Mouse (Mus musculus) liver, adult (tissue): ENCODE measurements at regions not wholly inside any gene's neighbourhood (a gene's known extent, or its start where the extent isn't known, plus 50 kb on each side); places are given as distances from the start of the nearest gene placed in this dataset.

Experiments used
- GATA4 ChIP-seq: IDR thresholded peaks from 2 replicates; pipeline ENCODE4 v1.6.1; 2014; ENCODE audit warnings: mild to moderate bottlenecking, low read length; ENCODE audit not compliant: insufficient replicate concordance

DNA sequence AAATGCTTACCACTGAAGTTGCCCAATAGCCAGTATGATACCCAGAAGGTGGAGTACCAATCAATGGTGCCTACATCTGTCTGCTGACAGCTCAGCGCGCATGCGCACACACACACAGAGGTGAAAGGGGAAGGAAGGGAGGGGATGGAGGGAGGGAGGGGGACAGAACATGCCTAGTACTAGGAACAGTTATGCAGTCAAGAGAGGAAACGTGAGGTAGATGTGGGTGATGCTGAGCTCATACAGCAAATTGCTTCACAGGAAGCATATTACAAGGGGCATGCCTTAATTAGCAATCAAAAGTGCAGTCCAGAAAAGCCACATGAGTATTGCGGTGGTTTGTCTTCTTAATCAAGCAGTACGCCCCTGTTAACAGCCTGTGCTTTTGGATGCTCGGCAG lies 265.3 kb upstream of the Foxq1 start:
- no peak for TF ChIP-seq GATA4

DNA sequence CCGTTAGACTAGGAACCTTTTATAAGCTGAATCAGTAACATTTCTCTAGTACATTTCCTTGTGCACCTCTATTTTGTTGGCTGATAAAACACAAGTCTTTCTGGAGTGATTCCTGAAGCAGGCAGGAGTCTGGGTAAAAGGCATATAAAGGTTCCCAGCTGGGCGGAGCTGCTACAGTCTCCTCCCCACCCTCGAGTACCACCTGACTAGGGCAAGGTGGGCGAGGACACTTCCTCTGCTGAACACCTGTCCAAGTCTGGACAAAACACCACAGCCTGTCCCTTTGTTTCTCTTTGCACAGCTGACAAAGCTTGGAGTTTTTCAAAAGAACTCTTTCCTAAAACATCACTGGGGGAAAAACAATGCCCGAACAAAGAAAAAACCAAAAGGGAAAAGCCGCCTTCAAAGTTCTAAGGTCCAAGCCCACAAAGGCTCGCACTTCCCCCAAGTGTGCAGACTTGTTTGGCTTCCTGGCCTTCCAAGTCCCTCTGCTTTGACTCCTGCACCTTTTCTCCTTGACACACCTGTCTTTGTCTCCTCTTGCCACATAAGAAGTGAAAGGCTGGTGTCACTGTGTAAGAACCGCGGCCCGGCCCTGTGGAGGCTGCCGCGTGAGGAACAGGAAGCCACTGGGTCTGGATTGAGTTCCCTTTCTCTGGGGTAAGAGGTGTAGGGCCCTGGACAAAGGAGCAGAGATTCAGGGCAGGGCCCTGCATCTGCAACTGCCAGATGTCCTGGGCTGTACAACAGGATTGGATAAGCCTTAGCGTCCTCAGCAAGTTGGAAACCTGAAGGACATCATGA lies 263.1 kb upstream of the Foxq1 start:
- TF ChIP-seq GATA4, result no peak

DNA sequence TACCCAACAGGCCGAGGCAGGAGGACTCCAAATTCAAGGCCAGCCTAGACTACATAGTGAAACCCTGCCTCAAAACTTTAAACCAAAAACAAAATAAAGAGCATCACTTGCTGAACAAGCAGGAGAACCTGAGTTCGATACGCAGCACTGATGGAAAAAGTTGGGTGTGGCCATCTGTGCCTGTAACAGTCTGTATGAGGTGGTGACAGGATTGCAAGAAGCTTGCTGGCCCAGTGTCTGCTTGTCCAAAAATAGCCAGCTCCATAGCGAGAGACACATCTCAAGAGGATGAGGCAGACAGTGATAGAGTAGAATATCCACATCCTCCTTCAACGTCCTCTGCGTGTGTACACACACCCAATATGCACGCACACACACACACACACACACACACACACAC lies 261.9 kb upstream of the Foxq1 start:
- TF ChIP-seq GATA4, result no peak

DNA sequence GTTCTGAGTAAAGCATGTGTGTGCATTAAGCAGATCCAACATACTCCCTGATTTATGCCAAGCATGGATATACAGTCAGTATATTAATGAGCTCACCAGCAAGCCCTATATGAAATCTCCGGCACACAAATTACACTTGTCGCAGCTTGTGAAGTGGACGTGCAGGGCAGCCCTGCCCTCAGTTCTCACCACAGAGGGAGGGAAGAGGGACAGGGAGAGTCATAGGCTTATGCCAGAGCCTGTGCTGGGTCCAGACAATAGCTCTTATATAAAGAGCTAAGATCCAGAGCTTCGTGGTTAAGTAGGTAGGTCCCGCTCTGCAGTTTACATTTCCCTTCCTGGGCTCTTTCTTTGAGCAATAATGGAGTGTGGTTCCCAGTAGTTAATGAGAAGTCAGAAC lies 252.7 kb upstream of the Foxq1 start:
- TF ChIP-seq GATA4, result no peak

DNA sequence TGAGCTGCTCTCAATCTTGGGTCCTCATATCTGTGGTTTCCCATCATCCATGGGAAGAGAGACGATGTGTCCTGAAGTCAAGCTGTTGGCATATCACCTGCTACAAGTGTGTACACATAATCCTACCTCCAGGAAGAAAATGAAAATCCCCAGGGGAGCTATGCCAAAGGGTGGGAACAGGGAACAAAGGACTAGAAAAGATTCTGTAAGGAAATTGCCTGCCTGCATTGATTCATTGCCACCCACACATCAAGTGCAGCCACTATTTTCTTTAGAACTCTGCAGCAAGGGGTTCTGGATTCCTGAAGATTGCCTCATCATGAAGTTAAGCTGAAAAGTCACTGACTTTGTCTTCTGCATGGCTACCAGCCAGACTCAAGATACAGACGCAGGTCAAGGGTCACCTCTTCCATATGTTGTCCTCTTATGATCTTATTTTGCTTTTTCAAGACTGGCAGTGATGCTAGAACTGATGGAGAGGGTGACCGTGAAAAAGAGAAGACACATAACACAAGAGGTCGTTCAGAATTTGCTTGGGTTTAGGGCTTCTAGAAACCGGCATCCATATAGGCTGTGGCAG lies 251.6 kb upstream of the Foxq1 start:
- no peak for TF ChIP-seq GATA4

DNA sequence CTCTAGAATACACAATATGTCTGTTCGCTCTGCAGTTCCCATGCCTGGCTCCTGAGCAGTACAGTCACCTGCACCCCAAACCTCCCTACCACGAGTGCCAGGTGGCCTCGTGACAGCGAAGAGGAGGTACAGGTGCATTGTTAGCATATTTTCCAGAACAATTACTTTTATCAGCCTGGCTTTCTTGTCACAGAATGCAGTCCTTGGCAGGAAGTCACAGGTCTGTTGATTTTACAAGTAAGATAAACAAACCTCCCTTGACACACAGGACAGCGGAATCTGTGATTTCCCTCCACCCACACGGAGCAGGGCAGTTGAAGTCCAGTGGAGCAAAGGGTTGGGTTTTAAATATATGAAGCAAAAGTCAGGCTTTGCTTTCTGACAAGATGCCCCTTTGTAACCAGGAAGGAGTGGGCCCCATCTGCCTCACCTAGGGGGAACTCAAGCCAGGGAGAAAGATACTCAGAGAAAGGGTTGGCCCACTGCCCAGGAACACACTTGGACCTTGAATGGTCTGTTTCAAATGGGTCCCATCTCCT lies 246.8 kb upstream of the Foxq1 start:
- no peak for TF ChIP-seq GATA4

DNA sequence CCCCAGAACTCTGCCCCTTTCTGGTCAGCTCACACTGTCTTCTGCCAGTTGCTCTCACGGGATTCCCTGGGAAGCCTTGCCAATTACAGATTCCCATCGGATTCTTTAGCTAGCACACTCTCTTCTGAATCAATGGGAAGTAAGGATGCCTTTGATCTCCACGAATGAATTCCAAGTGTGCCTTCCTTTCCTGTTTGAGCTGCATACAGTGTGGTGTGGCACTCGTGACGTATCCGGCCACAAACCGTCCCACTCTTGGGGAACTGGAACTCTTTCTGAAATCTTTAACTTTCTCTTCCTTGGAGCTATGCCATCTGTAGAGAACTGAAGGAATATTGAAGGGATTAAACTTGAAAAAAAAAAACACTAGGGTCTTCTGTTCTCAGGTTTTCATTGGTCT lies 243.2 kb upstream of the Foxq1 start:
- no peak for TF ChIP-seq GATA4

DNA sequence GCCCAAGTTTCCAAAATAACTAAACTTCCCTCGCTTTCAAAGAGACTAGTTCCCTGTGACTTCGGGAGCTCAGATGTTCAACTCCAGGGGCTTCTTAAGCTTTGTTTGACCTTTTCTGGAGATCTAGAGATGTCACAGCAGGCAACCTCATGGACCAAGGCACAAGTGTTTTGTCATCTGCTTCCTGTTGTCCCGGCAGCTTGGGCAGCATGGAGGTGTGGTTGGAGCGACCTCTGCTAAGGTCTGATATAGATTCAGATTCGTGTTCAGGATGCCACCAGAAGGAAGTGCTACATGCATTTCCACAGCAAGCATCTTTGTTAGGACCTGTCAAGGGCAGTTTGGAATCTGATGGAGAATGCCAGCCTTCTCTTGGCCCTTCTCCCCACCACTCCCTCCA lies 242.1 kb upstream of the Foxq1 start:
- no peak for TF ChIP-seq GATA4

DNA sequence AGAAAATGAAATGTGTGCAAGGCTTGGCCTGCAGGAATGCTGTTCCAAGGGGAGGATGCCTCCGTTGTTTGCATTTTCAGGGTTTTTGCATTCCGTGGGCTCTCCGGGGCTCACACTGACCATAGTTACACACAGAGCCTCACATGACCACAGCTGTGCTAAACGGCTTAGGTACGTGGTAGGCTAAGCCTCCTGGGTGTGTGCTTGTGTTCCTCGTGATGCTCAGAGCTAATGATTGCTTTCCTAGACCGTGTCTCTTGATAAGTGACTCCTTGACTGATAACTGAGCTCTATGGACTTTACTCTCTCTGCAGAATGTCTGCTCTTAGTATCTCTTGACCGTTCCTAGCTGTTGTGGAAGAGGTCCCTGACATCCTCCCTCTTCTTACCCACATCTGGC lies 238.9 kb upstream of the Foxq1 start:
- TF ChIP-seq GATA4, result no peak

DNA sequence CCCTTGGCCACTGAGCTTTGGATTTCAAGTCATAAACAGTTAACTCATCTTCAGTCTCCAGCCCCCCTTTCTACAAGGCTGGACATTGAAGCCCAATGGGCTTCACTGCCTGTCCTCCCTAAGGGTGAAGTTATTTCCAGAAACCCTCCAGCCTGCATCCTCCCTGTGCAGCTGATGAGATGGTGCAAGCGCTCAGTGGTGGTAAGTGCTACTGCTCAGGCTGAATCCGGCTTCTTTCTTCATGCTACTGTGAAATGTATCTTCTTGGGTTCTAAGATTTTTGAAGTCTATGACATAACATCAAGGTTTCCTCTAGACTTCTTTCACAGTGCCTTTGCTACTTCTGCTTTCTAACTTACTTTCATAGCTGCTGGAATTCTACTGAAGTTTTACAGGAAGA lies 237.9 kb upstream of the Foxq1 start:
- no peak for TF ChIP-seq GATA4

DNA sequence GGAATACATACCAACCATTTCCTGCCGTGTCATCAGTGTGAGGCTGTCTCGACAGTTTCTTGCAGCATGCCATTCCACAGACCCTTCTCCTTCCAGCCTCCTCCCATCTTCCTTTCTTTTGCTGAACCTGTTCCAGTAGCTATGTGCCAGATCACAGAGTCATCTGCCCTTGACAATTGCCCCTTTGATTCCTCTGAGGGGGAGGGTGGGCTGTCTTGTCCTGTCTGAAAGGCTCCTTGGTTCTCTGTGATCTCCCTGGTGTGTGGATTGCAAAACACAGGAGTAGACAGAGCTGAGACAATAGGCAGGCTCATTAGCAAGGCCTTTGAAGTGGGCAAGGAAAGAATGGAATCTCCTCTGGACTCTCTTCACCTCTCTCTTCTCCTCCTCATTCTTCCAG lies 234.5 kb upstream of the Foxq1 start:
- TF ChIP-seq GATA4, result no peak

DNA sequence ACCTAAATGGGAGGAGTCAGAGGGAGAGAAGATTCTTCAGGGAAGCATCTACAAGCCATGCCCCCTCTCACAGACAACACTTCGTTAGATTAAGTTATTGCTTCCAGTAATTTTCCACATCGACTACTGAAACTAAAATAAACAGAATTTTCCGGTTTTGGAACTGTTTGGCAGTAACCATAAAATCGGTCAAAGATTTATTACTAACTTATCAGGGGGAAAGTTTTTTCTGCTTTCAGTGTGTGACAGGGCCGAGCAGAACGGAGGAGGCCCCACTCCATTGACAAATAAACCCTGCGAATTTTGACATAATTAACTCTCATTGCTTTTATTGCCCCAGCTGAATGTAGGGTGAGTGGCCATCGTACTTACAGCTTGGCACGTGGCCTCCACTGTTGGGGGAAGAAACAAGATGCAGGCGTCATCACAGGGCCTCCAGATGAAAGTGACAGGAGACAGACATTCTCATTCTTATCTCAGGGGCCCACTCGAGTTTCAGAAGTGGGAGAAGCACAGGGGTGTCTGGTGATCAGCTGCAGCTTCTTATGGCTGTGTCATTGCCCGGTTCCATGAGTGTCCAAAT lies 229.6 kb upstream of the Foxq1 start:
- TF ChIP-seq GATA4, result no peak

DNA sequence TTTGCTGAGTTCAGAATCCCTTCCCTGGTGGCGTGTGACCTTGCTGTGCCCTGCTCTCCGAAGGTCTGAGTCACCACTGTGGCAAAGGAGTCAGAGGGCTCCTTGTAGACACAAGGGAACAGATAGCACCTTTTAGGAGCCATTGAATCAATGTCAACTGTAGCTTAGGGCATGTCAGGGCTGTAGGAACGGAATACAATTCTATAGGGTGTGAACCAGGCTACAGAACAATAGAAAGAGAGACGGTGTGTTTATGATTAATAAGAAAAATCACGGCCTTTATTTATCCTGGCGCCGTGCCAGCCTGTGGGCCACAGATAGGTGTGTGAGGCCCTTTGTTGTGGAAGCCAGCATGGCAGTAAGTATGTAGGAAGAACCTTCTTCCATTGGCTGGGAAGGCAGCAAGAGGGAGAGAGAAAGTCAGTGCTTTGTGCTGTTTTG lies 228.4 kb upstream of the Foxq1 start:
- no peak for TF ChIP-seq GATA4

DNA sequence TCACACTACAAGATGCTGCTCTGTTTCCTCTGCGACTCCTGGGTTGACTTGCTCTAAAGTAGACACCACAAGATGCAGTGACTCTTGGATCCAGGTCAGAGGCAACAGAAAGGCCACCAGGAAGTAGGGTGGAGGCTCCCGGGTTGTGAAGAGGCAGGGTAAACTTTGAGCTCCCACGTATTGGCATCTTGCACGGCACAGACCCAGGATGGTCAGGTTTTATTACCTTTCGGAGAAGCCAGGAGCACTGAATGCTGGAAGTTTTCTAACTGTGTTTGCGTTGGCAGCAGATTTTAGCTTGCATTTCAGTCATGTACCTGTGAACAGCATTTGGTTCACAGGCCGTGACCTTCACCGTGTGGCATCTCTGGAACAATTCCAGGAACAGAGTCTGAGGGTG lies 227.2 kb upstream of the Foxq1 start:
- TF ChIP-seq GATA4, result no peak

DNA sequence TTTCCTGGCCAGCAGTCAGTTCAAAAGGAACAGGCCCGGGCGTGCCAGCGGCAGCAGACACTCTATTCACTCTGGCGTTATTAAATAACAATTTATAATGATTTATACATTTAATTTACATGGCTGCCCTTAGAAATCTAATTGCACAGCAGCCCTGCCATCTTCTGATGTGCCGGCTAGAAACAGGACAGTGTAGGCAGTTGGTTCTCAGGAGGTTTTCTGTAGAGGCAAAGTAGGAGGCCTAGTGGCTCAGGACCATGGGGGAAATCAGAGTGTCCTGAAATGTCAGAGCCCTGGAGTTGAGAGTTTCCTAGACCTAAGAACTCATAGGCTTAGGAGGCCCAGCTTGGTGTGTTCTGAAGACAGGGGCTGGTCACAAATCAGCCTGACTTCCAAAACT lies 225.2 kb upstream of the Foxq1 start:
- TF ChIP-seq GATA4, result no peak

DNA sequence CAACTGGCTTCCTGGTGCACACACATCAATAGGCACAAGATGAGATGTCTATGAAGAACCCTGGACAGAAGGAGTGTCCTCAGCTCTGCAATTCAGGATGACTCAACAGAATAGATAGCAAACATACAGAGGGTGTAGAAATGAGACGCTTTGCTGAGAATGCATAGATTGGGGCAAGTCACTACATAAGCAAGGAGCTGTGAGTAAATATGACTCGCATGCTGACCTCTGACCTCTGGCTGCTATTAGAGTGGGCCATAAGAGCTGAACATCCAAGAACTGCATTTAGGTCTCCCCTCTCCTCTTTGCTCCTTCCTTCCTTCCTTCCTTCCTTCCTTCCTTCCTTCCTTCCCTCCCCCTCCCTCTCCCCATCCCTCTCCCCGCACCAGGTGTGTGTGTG lies 221.0 kb upstream of the Foxq1 start:
- TF ChIP-seq GATA4, result no peak
